Mouse (Mus musculus): ENCODE measurements around the gene Lrrc29.

DNA sequence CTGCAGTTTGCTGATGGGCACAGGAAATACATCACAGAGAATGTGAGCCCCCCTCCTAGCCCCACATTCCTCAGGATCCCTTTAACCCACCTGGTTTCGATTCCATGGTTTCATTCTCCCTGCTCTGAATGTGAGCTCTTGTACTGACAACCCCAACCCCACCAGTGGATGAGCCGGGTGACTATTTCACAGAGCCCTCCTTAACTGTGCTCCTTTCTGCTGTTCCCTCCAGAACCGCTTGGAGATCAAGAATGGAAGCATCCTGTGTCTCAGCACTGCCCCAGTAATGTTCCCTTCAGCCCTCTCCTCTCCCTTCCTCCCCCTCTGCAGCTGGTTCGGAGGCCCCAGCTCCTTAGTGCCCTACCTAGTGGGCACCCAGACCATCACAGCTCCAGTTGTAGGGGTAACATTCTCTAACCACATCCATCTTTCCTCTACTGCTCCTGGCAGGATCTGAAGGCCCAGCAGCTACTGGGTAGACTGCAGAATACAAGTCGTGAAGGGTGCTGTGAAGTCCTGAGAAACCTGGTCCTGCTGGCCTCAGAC, 19.9 kb downstream of the Lrrc29 start:
- TF ChIP-seq CTCF (IDR thresholded peaks at IDR 0.05; ENCODE audit: low read depth, low read length) (no peak), POLR2A (IDR thresholded peaks at IDR 0.05; ENCODE audit: extremely low read depth, insufficient read depth, low read length) (no peak)

All from liver, adult 2 months (tissue).